Comparison of ENCODE assay signal across 12 mouse cellular contexts in genomic region chr10:92163851-92164647, GRCm38 (mm10).
DNase-seq lines count a peak whose midpoint lies in the region; ATAC-seq lines count a peak whose summit lies in the region.
"Had no signal": no experiment of that assay in that cellular context is flagged by ENCODE, and none has a peak within 500 bp of the region (broad histone marks: within the 10 kb centered on the region; RNA-seq: fewer than 3 reads in every experiment).

No protein-coding gene starts in this region.

- WGBS in heart, embryonic 13.5 days: 64% methylated on average over 12 of the region's 12 CpGs
- 61% methylated on average over 12 of the region's 12 CpGs for WGBS in embryonic facial prominence, embryonic 11.5 days
- WGBS in hindbrain, embryonic 11.5 days: 41% methylated on average over 12 of the region's 12 CpGs
- 8% methylated on average over 12 of the region's 12 CpGs for WGBS in midbrain, embryonic 14.5 days

- intact Hi-C loops in heart, postnatal 36 days (cut with DNase I): no loop called here
- intact Hi-C loops in left cerebral cortex, postnatal 10 days (cut with DNase I): no loop called here

- H3K27me3 ChIP-seq in heart, embryonic 13.5 days (replicated peaks): peaks cover 40% of the 10 kb centered on the region
- H3K27me3 ChIP-seq in embryonic facial prominence, embryonic 11.5 days (ENCODE audit: control insufficient read depth, insufficient read depth, low read length): no peaks in the 10 kb centered on the region
- no peaks in the 10 kb centered on the region for H3K27me3 ChIP-seq in hindbrain, embryonic 11.5 days (ENCODE audit: control insufficient read depth, insufficient read depth, low read length)
- H3K27me3 ChIP-seq in midbrain, embryonic 14.5 days (ENCODE audit: control insufficient read depth, insufficient read depth, low read length): no peaks in the 10 kb centered on the region

- H3K9ac ChIP-seq in heart, embryonic 13.5 days: 0 out of 2 replicates have a peak overlapping the region, but pooled peaks have one; percentile 7
- no peak overlapping the region for H3K9ac ChIP-seq in embryonic facial prominence, embryonic 11.5 days (replicated peaks; ENCODE audit: low read length)
- H3K9ac ChIP-seq in hindbrain, embryonic 11.5 days (ENCODE audit: low read depth, low read length): peak overlapping the region; percentile 67
- peak overlapping the region; percentile 99 for H3K9ac ChIP-seq in midbrain, embryonic 14.5 days (replicated peaks; ENCODE audit: low read length)

- no peak overlapping the region for H3K27ac ChIP-seq in heart, embryonic 13.5 days (replicated peaks)
- H3K27ac ChIP-seq in embryonic facial prominence, embryonic 11.5 days (replicated peaks; ENCODE audit: low read depth, low read length): no peak overlapping the region
- H3K27ac ChIP-seq in hindbrain, embryonic 11.5 days (ENCODE audit: low read depth, low read length): peak overlapping the region; percentile 91
- H3K27ac ChIP-seq in midbrain, embryonic 14.5 days (replicated peaks; ENCODE audit: low read depth, low read length): peak overlapping the region; percentile 98
- H3K27ac ChIP-seq: heart, embryonic 10.5 days had no signal

- no peaks in the 10 kb centered on the region for H3K36me3 ChIP-seq in heart, embryonic 13.5 days
- no peaks in the 10 kb centered on the region for H3K36me3 ChIP-seq in embryonic facial prominence, embryonic 11.5 days (replicated peaks; ENCODE audit: control insufficient read depth, insufficient read depth, low read depth, low read length)
- no peaks in the 10 kb centered on the region for H3K36me3 ChIP-seq in hindbrain, embryonic 11.5 days (ENCODE audit: control insufficient read depth, insufficient read depth, low read length)
- H3K36me3 ChIP-seq in midbrain, embryonic 14.5 days (ENCODE audit: control insufficient read depth, insufficient read depth, low read length): peaks cover 11% of the 10 kb centered on the region
- H3K36me3 ChIP-seq: heart, embryonic 10.5 days had no signal

- peaks cover 10% of the 10 kb centered on the region for H3K4me1 ChIP-seq in heart, embryonic 13.5 days
- H3K4me1 ChIP-seq in embryonic facial prominence, embryonic 11.5 days (ENCODE audit: control insufficient read depth, insufficient read depth, low read length): no peaks in the 10 kb centered on the region
- H3K4me1 ChIP-seq in hindbrain, embryonic 11.5 days (replicated peaks; ENCODE audit: control insufficient read depth, insufficient read depth, low read length): no peaks in the 10 kb centered on the region
- H3K4me1 ChIP-seq in midbrain, embryonic 14.5 days (ENCODE audit: control insufficient read depth, insufficient read depth, low read length): peaks cover 14% of the 10 kb centered on the region

- DNase-seq in heart, postnatal 36 days: no peak
- peak; percentile 1 for DNase-seq in embryonic facial prominence, embryonic 11.5 days (ENCODE audit: low spot score)
- DNase-seq in hindbrain, embryonic 11.5 days (ENCODE audit: low spot score): peak; percentile 44
- peak; percentile 75 for DNase-seq in midbrain, embryonic 14.5 days
- DNase-seq in spleen, adult 18-20 months: no peak
- DNase-seq in left cerebral cortex, postnatal 10 days (ENCODE audit: extremely low spot score in 1 of 2, low spot score in 2 of 2): no peak
- DNase-seq in adrenal gland, postnatal 4 days (ENCODE audit: low spot score in 2 of 2): no peak
- DNase-seq: lung, adult 18-20 months had no signal

- no peak for ATAC-seq in heart, embryonic 13.5 days (ENCODE audit: extremely low read depth, insufficient number of reproducible peaks, low FRiP score, low TSS enrichment)
- no peak for ATAC-seq in embryonic facial prominence, embryonic 11.5 days (replicated peaks; ENCODE audit: insufficient number of reproducible peaks, low FRiP score, low TSS enrichment, low read depth)
- ATAC-seq in hindbrain, embryonic 11.5 days (ENCODE audit: low FRiP score): no peak
- no peak for ATAC-seq in midbrain, embryonic 14.5 days (ENCODE audit: low FRiP score, low TSS enrichment)
- ATAC-seq: intestine, postnatal 0 days; Patski had no signal

- peak overlapping the region; percentile 9; the same call in 1 of the 2 replicates for H3K4me2 ChIP-seq in heart, embryonic 13.5 days
- no peak overlapping the region for H3K4me2 ChIP-seq in embryonic facial prominence, embryonic 11.5 days (ENCODE audit: low read depth, low read length)
- peak overlapping the region; percentile 66 for H3K4me2 ChIP-seq in hindbrain, embryonic 11.5 days (replicated peaks; ENCODE audit: low read depth, low read length)
- peak overlapping the region; percentile 56 for H3K4me2 ChIP-seq in midbrain, embryonic 14.5 days (ENCODE audit: low read length)

- peak overlapping the region; percentile 8; the same call in 1 of the 2 replicates for H3K4me3 ChIP-seq in heart, embryonic 13.5 days
- peak overlapping the region; percentile 12 for H3K4me3 ChIP-seq in embryonic facial prominence, embryonic 11.5 days (ENCODE audit: low read depth, low read length)
- peak overlapping the region; percentile 53 for H3K4me3 ChIP-seq in hindbrain, embryonic 11.5 days (ENCODE audit: low read depth, low read length)
- peak overlapping the region; percentile 64 for H3K4me3 ChIP-seq in midbrain, embryonic 14.5 days (replicated peaks; ENCODE audit: low read depth, low read length)
- H3K4me3 ChIP-seq: heart, embryonic 10.5 days had no signal

- H3K9me3 ChIP-seq in heart, embryonic 13.5 days: no peaks in the 10 kb centered on the region
- H3K9me3 ChIP-seq in embryonic facial prominence, embryonic 11.5 days (replicated peaks; ENCODE audit: control insufficient read depth, low read length): no peaks in the 10 kb centered on the region
- H3K9me3 ChIP-seq in hindbrain, embryonic 11.5 days (ENCODE audit: control insufficient read depth, low read length): no peaks in the 10 kb centered on the region
- no peaks in the 10 kb centered on the region for H3K9me3 ChIP-seq in midbrain, embryonic 14.5 days (ENCODE audit: control insufficient read depth, low read length)
- H3K9me3 ChIP-seq: heart, embryonic 10.5 days had no signal

Comparison
In these comparisons a context has a peak if more than half of its experiments do, and no peak if none do; other contexts are left out.
1. H3K27ac ChIP-seq: peak in hindbrain, embryonic 11.5 days (single experiment) and midbrain, embryonic 14.5 days (single experiment); none in heart, embryonic 13.5 days (single experiment) and embryonic facial prominence, embryonic 11.5 days (single experiment).
2. H3K4me3 ChIP-seq: peak in every context shown above with its lines; median percentile 64 in midbrain, embryonic 14.5 days; 53 in hindbrain, embryonic 11.5 days; 12 in embryonic facial prominence, embryonic 11.5 days; 8 in heart, embryonic 13.5 days.
3. DNase-seq: peak in embryonic facial prominence, embryonic 11.5 days (single experiment), hindbrain, embryonic 11.5 days (single experiment) and midbrain, embryonic 14.5 days (single experiment); none in heart, postnatal 36 days (0 of 2), spleen, adult 18-20 months (0 of 2), left cerebral cortex, postnatal 10 days (0 of 2) and adrenal gland, postnatal 4 days (0 of 2).